Mouse (Mus musculus): ENCODE measurements around the gene Zfp128. TPM values are rescaled to one million over a fixed set of nuclear protein-coding genes. Genes with fewer than 3 reads are reported as not detected.
"Not testable (repeated sequence)": the region's sequence is repeated elsewhere in the genome, so short reads cannot be mapped to it uniquely, and the experiment has no call there.

Zfp128 gene
- 8.0 and 8.8 TPM in 2 replicates for polyA plus RNA-seq (2015; fragmentation: Nextera tagmentation; extraction: Ambion mirVana)

DNA sequence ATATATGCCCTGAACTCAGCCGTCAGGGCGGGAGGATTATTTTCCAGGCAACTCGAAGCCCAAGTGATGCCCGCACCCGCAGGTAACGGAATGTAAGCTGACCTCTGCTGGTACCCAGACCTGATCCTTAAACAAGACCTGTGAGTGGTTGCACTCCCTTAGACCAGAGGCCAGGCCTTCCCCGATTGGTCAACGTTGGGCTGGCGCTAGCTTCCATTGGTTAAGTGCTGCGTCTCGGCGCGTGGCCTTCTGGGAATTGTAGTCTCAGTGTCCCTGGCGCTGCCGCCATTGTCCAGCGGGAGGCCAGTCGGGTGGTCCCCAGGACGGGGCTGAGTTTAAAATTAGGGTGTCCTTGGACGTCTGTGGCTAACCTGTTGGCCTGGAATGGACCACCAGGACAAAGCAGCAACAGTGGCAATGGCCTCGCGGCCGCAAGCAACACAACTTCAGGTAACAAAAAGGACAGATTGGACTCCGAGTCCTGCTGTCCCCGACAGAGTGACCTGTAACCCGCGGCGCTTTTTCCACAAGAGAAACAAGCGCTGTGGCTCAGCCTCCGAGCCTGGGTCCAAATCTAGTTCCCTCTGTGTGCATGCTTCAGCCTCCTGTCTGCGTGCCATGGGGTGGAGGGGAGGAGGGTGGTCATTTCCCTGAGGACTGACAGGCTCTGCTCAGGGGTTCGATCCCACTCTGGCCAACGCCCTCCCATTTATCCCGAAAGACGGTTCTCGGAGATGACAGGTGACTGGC, at the start of gene Zfp128:
Zfp128 (plus strand) TSS at position 267 of the 750 bp plus-strand sequence.
- peaks cover 23% of the 10 kb centered on the region for H3K36me3 ChIP-seq
- WGBS, result under 1% methylated on average over 35 of the region's 35 CpGs
- peak; percentile 99 for ATAC-seq (replicated peaks)
- peak within 1 kb of the TSS; percentile 83 for H3K4me3 ChIP-seq
- no peaks in the 10 kb centered on the region for H3K9me3 ChIP-seq
- no peaks in the 10 kb centered on the region for H3K27me3 ChIP-seq
- H3K27ac ChIP-seq (replicated peaks), result peak within 1 kb of the TSS; percentile 45; the same call in 1 of the 2 replicates
- H3K4me1 ChIP-seq, result peaks cover 18% of the 10 kb centered on the region
- peak within 1 kb of the TSS; percentile 88 for H3K9ac ChIP-seq (replicated peaks)
- peak within 1 kb of the TSS; percentile 80 for H3K4me2 ChIP-seq (replicated peaks)

- H3K4me2 ChIP-seq (replicated peaks), result peak within 1 kb of the TSS; percentile 66
- WGBS, result 4% methylated on average over 47 of the region's 47 CpGs
- H3K9ac ChIP-seq (replicated peaks), result peak within 1 kb of the TSS; percentile 74
These were observed 46.5 kb upstream of the Zfp128 start, which contains the start of gene Zfp110 for GRCm38 (mm10) chr7:12834162-12835120. TSS of gene Zfp110 (plus strand) at chr7:12834761.

GRCm38 (mm10) chr7:12835193-12835671, 45.7 kb upstream of the Zfp128 start:
- H3K4me3 ChIP-seq, result peak overlapping the region; percentile 65
- H3K27me3 ChIP-seq, result no peaks in the 10 kb centered on the region
- 30% methylated on average over 13 of the region's 13 CpGs for WGBS
- H3K27ac ChIP-seq (replicated peaks), result peak overlapping the region; percentile 69
- H3K4me2 ChIP-seq (replicated peaks), result peak overlapping the region; percentile 66
- H3K4me1 ChIP-seq, result peaks cover 8% of the 10 kb centered on the region; the same call in 1 of the 2 replicates
- peak; percentile 66 for ATAC-seq (replicated peaks)
- H3K9me3 ChIP-seq, result peaks cover 35% of the 10 kb centered on the region
- peaks cover 40% of the 10 kb centered on the region for H3K36me3 ChIP-seq
- H3K9ac ChIP-seq (replicated peaks), result peak overlapping the region; percentile 74

More at GRCm38 (mm10) chr7:12834162-12835120, 46.5 kb upstream of the Zfp128 start, which contains the start of gene Zfp110:
- Histone ChIP-seq H3K4me3 (peak within 1 kb of the TSS; percentile 65), H3K4me1 (peaks cover 8% of the 10 kb centered on the region; the same call in 1 of the 2 replicates), H3K36me3 (peaks cover 34% of the 10 kb centered on the region), H3K27me3 (no peaks in the 10 kb centered on the region), H3K9me3 (peaks cover 29% of the 10 kb centered on the region), H3K27ac (replicated peaks) (peak within 1 kb of the TSS; percentile 69)
- peak; percentile 98 for ATAC-seq (replicated peaks)

GRCm38 (mm10) chr7:12835779-12836178, 45.2 kb upstream of the Zfp128 start:
- Histone ChIP-seq H3K4me1 (peaks cover 8% of the 10 kb centered on the region; the same call in 1 of the 2 replicates), H3K9me3 (peaks cover 40% of the 10 kb centered on the region), H3K4me2 (replicated peaks) (peak overlapping the region; percentile 66), H3K9ac (replicated peaks) (no peak overlapping the region), H3K4me3 (peak overlapping the region; percentile 65), H3K27me3 (no peaks in the 10 kb centered on the region), H3K27ac (replicated peaks) (no peak overlapping the region), H3K36me3 (peaks cover 46% of the 10 kb centered on the region)
- 94% methylated on average over 4 of the region's 4 CpGs for WGBS
- ATAC-seq (replicated peaks), result no peak

DNA sequence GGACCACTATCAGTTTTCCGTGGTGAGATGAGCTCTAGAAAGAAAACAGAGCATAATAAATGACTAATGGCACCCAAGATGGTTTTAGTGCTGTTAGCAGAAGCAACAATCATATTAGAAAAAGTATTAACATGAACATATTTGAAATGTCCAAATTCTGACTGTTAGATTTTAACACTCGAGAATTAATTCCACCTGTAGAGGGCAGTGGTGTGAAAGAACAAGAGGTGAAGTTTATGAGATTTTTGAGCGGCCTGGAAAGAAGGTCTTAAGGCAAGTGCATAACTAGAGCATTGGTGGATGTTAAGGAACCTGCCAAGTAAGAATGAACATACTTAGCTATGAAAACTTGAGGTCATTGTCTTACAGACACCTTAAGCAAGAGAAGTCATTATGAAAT, 6.7 kb upstream of the Zfp128 start:
- Histone ChIP-seq H3K9ac (replicated peaks) (no peak overlapping the region), H3K9me3 (no peaks in the 10 kb centered on the region), H3K4me2 (replicated peaks) (no peak overlapping the region), H3K4me1 (no peaks in the 10 kb centered on the region), H3K27ac (replicated peaks) (no peak overlapping the region), H3K36me3 (no peaks in the 10 kb centered on the region), H3K27me3 (no peaks in the 10 kb centered on the region), H3K4me3 (no peak overlapping the region)
- WGBS, result 35% methylated on average over 3 of the region's 3 CpGs
- no peak for ATAC-seq (replicated peaks)

DNA sequence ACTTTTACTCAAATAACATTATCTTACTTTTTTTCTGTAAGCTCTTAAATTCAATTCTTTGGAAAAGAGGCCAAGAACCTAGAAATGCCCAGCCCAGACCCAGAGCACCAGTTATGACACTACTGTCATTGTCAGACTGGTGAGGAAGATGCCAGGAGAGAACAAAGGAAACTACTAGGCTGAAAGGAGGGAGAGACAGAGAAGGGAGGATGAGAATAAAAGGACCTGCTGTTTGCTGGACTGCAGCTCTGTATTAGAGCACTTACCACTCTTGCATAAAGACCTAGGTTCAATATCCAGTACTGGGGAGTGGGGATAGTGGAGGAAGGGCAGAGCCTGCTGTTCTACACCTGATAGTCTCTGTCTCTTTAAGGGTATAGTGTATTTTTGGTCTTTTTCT, 941 bp upstream of the Zfp128 start:
- Histone ChIP-seq H3K9me3 (no peaks in the 10 kb centered on the region), H3K27me3 (no peaks in the 10 kb centered on the region), H3K36me3 (peaks cover 12% of the 10 kb centered on the region), H3K4me1 (peaks cover 18% of the 10 kb centered on the region), H3K27ac (replicated peaks) (no peak overlapping the region), H3K4me2 (replicated peaks) (peak overlapping the region; percentile 80; the same call in 1 of the 2 replicates), H3K9ac (replicated peaks) (no peak overlapping the region), H3K4me3 (no peak overlapping the region)
- ATAC-seq (replicated peaks), result no peak; the same call in 1 of the 2 replicates

DNA sequence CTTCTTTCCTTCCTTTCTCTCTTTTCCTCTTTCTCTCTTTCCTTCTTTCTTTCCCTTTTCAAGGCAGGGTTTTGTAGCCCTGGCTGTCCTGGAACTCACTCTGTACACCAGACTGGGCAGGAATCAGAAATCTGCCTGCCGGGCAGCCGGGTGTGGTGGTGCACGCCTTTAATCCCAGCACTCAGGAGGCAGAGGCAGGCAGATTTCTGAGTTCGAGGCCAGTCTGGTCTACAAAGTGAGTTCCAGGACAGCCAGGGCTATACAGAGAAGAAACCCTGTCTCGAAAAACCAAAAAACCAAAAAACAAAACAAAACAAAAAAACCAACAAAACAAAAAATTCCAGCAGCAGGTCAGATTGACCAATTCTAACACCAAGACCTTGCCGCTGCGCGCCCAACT, 480 bp upstream of the Zfp128 start:
- H3K27me3 ChIP-seq; H3K9me3 ChIP-seq; H3K27ac ChIP-seq (replicated peaks): not testable (repeated sequence)
- peak; percentile 53 for ATAC-seq (replicated peaks)
- H3K4me1 ChIP-seq, result peaks cover 18% of the 10 kb centered on the region
- H3K4me3 ChIP-seq, result peak overlapping the region; percentile 83
- peak overlapping the region; percentile 80 for H3K4me2 ChIP-seq (replicated peaks)
- 43% methylated on average over 8 of the region's 8 CpGs for WGBS
- H3K9ac ChIP-seq (replicated peaks), result peak overlapping the region; percentile 88
- peaks cover 17% of the 10 kb centered on the region for H3K36me3 ChIP-seq

DNA sequence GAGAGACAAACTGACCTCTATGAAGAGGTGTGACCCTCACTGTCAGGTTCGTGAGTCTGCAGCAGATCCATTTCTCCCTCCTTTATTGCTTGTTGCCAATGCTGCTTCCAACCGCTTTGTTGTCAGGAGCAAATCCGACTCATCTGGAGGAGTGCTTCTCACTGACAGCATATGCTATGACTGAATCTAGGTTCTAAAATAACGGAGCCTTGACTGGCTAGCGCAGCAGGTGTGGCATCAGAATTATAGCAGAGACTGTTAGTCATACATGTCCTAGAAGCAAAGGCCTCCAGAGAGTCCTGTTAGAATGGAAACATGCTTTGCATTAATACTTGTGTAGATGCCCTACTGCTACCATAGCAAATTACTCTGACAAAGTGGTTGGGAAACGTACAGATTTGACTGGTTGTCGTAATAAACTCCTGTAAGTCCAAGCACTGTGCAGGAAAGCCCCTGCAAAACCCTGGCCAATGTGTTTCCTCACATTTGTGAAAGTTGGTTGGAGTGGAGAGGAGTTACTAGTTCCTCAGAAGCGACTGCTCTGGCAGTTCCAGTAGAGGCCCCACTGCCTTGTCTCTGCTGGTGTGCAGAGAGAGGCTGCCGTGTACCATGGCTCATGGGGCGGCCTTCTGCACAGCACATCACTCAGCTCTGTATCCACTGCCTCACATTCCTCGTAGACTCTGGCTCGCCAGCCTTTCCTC, 5.7 kb downstream of the Zfp128 start:
- ATAC-seq (replicated peaks), result no peak
- Histone ChIP-seq H3K9me3 (no peaks in the 10 kb centered on the region), H3K4me1 (peaks cover 9% of the 10 kb centered on the region), H3K9ac (replicated peaks) (no peak overlapping the region), H3K36me3 (peaks cover 75% of the 10 kb centered on the region), H3K27me3 (no peaks in the 10 kb centered on the region), H3K4me3 (no peak overlapping the region), H3K4me2 (replicated peaks) (no peak overlapping the region), H3K27ac (replicated peaks) (no peak overlapping the region)
- WGBS, result 93% methylated on average over 12 of the region's 12 CpGs

GRCm38 (mm10) chr7:12887585-12887984, 6.6 kb downstream of the Zfp128 start:
- no peak overlapping the region for H3K27ac ChIP-seq (replicated peaks)
- no peak overlapping the region for H3K9ac ChIP-seq (replicated peaks)
- H3K9me3 ChIP-seq, result no peaks in the 10 kb centered on the region
- H3K36me3 ChIP-seq, result peaks cover 84% of the 10 kb centered on the region
- H3K27me3 ChIP-seq, result no peaks in the 10 kb centered on the region
- 0 out of 2 replicates have a peak, but pooled peaks cover under 1% of the 10 kb centered on the region for H3K4me1 ChIP-seq
- no peak overlapping the region for H3K4me2 ChIP-seq (replicated peaks)
- 95% methylated on average over 5 of the region's 5 CpGs for WGBS
- no peak overlapping the region for H3K4me3 ChIP-seq
- ATAC-seq (replicated peaks), result no peak

- H3K27me3 ChIP-seq, result no peaks in the 10 kb centered on the region
- no peak overlapping the region for H3K9ac ChIP-seq (replicated peaks)
- peaks cover 62% of the 10 kb centered on the region for H3K36me3 ChIP-seq
- no peak overlapping the region for H3K4me2 ChIP-seq (replicated peaks)
- no peaks in the 10 kb centered on the region for H3K9me3 ChIP-seq
- H3K4me1 ChIP-seq, result no peaks in the 10 kb centered on the region
- WGBS, result 93% methylated on average over 14 of the region's 14 CpGs
- H3K27ac ChIP-seq (replicated peaks), result no peak overlapping the region
- no peak for ATAC-seq (replicated peaks)
- no peak overlapping the region for H3K4me3 ChIP-seq
These were observed 10.0 kb downstream of the Zfp128 start for GRCm38 (mm10) chr7:12890928-12891327.

DNA sequence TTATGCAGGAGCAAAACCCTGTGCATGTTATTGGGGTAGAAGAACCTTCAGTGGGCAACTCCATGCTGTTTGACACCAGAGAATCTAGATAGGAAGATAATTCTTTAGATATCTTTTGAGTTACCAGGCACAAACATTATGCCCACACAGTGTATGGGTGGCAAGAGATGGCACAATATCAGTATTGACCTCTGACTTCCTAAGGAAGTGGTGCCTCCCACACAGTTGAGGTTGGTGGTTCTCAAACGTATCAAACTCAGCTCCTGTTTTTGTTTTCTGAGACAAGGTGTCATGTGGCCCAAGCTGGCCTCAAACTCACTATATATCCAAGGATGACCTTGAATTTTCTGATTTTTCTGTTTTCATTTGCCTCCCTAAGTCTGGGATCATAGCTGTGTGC, 10.4 kb downstream of the Zfp128 start:
- H3K36me3 ChIP-seq, result peaks cover 58% of the 10 kb centered on the region
- ATAC-seq (replicated peaks), result no peak
- H3K27ac ChIP-seq (replicated peaks), result no peak overlapping the region
- no peaks in the 10 kb centered on the region for H3K9me3 ChIP-seq
- no peaks in the 10 kb centered on the region for H3K27me3 ChIP-seq
- H3K9ac ChIP-seq (replicated peaks), result no peak overlapping the region
- no peak overlapping the region for H3K4me2 ChIP-seq (replicated peaks)
- H3K4me3 ChIP-seq, result no peak overlapping the region
- 81% methylated on average over 1 of the region's 1 CpGs for WGBS
- no peaks in the 10 kb centered on the region for H3K4me1 ChIP-seq
